Mouse (Mus musculus) ES-E14 (cell line): Measurements from ENCODE around the gene Creld2.

Source experiments
- MAFK ChIP-seq: IDR thresholded peaks from 2 replicates; pipeline ENCODE4 v1.6.1; 2014; ENCODE audit warnings: mild to moderate bottlenecking, low read depth, low read length, inconsistent platforms; ENCODE audit not compliant: insufficient read depth
- ZC3H11A ChIP-seq: IDR thresholded peaks from 2 replicates; pipeline ENCODE4 v1.6.1; 2012; ENCODE audit warnings: low read depth, mild to moderate bottlenecking, inconsistent platforms, low read length, borderline replicate concordance

DNA sequence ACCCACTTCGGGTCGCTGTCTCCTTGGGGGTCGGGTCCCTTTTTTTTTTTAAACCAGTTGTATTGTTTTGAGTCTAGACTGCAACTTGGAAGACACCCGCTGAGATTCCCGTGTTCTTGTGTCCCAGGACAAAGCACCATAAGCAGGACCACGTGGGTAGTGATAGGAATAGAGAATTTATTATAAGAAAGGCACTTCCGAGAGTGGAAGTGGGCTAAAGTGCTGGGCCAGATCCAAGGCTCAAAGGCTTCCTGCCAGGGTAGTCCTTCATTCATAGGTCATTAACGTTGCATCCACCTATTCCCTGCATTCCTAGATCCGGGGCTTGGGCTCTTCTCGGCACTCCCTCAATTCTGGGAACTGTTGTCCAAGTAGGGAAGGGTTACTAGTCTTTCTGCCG is 18.5 kb downstream of the Creld2 start:
- TF ChIP-seq MAFK (no peak), ZC3H11A (no peak)
